Mouse (Mus musculus) embryonic facial prominence, embryonic 13.5 days (tissue): ENCODE measurements around the gene Arhgef28. TPM values are rescaled to one million over a fixed set of nuclear protein-coding genes. Genes with fewer than 3 reads are reported as not detected.

Source experiments
- ATAC-seq: fragments of 200-750 bp; cut with Nextera tagmentation; 2 replicates; pipeline ENCODE4 v1.8.0; 2017; ENCODE audit warnings: low read depth; ENCODE audit not compliant: insufficient number of reproducible peaks, insufficient read depth, low FRiP score, low TSS enrichment
- H3K27ac ChIP-seq: fragments of 300-500 bp; sonication (generic); 2 replicates; pipeline ENCODE4 v1.5.1; 2015; ENCODE audit warnings: moderate library complexity, mild to moderate bottlenecking, inconsistent platforms
- H3K27me3 ChIP-seq: fragments of 300-500 bp; sonication (generic); 2 replicates; pipeline ENCODE4 v1.6.1; 2015; ENCODE audit warnings: mild to moderate bottlenecking, inconsistent platforms
- H3K36me3 ChIP-seq: fragments of 300-500 bp; sonication (generic); 2 replicates; pipeline ENCODE4 v1.6.1; 2015; ENCODE audit warnings: mild to moderate bottlenecking, inconsistent platforms
- H3K4me1 ChIP-seq: fragments of 300-500 bp; sonication (generic); 2 replicates; pipeline ENCODE4 v1.6.1; 2015; ENCODE audit warnings: inconsistent platforms
- H3K4me2 ChIP-seq: fragments of 300-500 bp; sonication (generic); 2 replicates; pipeline ENCODE4 v1.6.1; 2015; ENCODE audit warnings: moderate library complexity, mild to moderate bottlenecking, inconsistent platforms
- H3K4me3 ChIP-seq: fragments of 300-500 bp; sonication (generic); 2 replicates; pipeline ENCODE4 v1.5.1; 2015; ENCODE audit warnings: mild to moderate bottlenecking, inconsistent platforms
- H3K9ac ChIP-seq: fragments of 300-500 bp; sonication (generic); 2 replicates; pipeline ENCODE4 v1.6.1; 2015; ENCODE audit warnings: mild to moderate bottlenecking, inconsistent platforms
- H3K9me3 ChIP-seq: fragments of 300-500 bp; sonication (generic); 2 replicates; pipeline ENCODE4 v1.6.1; 2016; ENCODE audit warnings: inconsistent platforms
- WGBS: fragments of 180-500 bp; shearing (Covaris S2); methylation state at CpG from one replicate; pipeline ENCODE4 v1.1.7; 2015; ENCODE audit warnings: mixed read lengths; 5-methylcytosine and 5-hydroxymethylcytosine counted together
- polyA plus RNA-seq: library from polyadenylated mRNA; unstranded; fragments of >200 nt; fragmentation: Nextera tagmentation; extraction: Ambion mirVana; gene quantifications from 2 replicates; pipeline ENCODE4 v1.2.1, GENCODE M21; 2015

Arhgef28 gene
- polyA plus RNA-seq, 1 experiment from 2014 or later, result 12.9 TPM

DNA sequence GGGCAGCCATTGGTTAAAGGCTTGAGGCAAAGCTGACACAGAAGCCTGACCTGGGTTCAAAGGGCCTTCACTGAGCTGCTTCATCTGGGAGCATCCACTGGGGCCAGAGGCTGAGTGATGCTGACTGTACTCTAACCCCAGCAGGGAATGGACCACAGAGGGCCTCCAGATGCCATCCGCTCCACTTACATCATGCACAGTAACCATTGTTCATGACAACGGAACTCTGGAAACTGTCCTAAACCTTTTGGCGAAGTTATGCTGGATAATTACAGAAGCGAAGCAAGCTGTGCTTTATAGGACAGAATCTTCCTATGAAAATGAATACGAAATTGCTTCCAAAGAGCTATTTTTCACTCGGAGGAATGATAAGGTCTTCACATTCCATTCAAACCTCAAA, 219.5 kb downstream of the Arhgef28 start:
- Histone ChIP-seq H3K27me3 (no peaks in the 10 kb centered on the region), H3K9ac (no peak overlapping the region), H3K36me3 (no peaks in the 10 kb centered on the region), H3K4me3 (no peak overlapping the region), H3K27ac (no peak overlapping the region), H3K4me2 (no peak overlapping the region), H3K9me3 (no peaks in the 10 kb centered on the region), H3K4me1 (peaks cover 3% of the 10 kb centered on the region)
- no peak for ATAC-seq
- WGBS, result 78% methylated on average over 6 of the region's 6 CpGs

DNA sequence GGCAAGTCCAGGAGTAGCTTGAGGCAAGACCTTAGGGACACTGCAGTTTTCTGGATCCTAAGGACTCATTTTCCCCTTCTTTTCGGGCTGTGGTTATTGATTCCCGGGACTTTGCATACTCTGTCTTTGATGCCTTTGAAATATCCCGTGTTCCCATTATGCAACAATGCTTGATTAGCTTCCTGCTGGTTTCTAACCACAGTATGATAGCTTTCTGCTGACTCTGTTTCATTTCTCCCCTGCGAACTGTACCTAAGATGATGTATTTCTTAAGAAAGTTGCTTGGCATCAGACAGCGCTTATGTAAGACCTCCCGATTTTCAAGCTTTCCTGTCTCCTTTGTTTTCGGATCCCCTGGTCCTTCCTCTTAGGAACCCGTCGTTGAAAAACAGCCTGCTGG, 229.1 kb downstream of the Arhgef28 start:
- Histone ChIP-seq H3K27me3 (no peaks in the 10 kb centered on the region), H3K4me3 (no peak overlapping the region), H3K36me3 (peaks cover 2% of the 10 kb centered on the region; the same call in 1 of the 2 replicates), H3K4me1 (peaks cover 5% of the 10 kb centered on the region), H3K9ac (no peak overlapping the region), H3K27ac (no peak overlapping the region), H3K9me3 (no peaks in the 10 kb centered on the region), H3K4me2 (no peak overlapping the region)
- 87% methylated on average over 9 of the region's 9 CpGs for WGBS
- ATAC-seq, result no peak

DNA sequence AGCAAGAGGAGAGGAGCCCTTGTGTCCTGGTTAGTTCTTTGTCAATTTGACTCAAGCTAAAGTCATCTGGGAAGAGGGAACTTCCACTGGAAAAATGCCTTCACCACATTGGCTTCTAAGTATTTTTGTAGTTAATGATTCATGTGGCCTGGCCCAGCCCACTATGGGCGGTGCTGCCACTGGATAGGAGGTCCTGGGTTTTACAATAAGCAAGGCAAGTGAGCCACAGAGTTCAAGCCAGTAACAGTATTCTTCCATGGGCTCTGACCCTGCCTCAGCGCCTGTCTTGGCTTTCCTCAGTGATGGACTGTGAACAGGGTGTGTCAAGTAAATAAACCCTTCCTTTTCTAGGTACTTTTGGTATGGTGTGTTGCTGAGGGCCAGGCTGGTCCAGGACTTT, 229.6 kb downstream of the Arhgef28 start:
- Histone ChIP-seq H3K4me1 (peaks cover 1% of the 10 kb centered on the region), H3K27ac (no peak overlapping the region), H3K4me2 (no peak overlapping the region), H3K4me3 (no peak overlapping the region), H3K36me3 (peaks cover 2% of the 10 kb centered on the region; the same call in 1 of the 2 replicates), H3K9ac (no peak overlapping the region), H3K9me3 (no peaks in the 10 kb centered on the region), H3K27me3 (no peaks in the 10 kb centered on the region)
- WGBS, result 86% methylated on average over 2 of the region's 2 CpGs
- no peak for ATAC-seq

DNA sequence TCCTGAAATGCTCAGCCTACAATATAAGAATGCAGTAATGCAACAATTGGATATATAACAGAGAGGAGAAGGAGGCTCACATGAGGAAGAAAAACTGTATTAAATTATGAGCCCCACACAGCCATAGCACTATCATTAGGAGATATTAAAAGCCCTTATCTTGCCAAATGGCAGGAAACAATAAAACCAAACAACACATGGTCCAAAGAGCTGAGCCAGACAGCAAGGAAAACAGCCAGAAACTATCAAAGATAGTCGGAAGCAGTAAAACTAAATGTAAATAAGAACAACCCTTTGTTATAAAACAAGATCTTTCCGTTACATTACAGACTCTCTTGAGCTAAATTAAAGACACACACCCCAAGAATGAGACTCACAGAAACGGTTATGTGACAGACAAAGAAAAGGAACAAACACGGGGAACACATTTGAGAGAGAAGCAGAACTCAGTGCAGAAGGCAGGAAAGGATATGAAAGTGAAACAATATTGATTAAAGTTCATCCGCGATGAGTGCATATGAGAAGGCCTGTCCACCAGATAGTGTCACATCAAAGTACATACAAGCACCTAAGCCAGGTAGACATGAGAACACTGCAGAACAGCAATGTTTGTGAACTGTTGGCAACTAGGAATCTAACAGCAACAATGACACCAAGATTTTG, 231.6 kb downstream of the Arhgef28 start:
- Histone ChIP-seq H3K4me2 (no peak overlapping the region), H3K4me1 (no peaks in the 10 kb centered on the region), H3K9me3 (no peaks in the 10 kb centered on the region), H3K27me3 (no peaks in the 10 kb centered on the region), H3K4me3 (no peak overlapping the region), H3K36me3 (peaks cover 2% of the 10 kb centered on the region; the same call in 1 of the 2 replicates), H3K27ac (no peak overlapping the region), H3K9ac (no peak overlapping the region)
- 67% methylated on average over 6 of the region's 6 CpGs for WGBS
- no peak for ATAC-seq

DNA sequence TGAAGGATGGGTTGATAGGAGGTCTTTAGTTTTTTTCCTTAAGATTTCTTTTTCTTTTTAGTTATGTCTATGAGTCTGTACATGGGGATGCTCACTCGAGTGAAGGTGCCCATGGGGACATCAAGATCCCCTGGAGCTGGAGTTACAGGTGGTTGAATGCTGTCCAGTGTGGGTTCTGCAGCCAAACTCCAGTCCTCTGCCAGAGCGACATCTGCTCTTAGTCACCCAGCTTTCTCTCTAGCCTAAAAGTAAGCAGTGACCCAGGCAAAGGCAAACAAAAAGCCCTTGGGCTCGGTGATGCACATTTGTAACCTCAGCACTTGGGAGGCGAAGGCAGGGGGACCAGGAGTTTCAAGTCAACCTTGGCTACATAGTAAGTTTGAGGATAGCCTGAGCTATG, 232.3 kb downstream of the Arhgef28 start:
- H3K36me3 ChIP-seq, result peaks cover 2% of the 10 kb centered on the region; the same call in 1 of the 2 replicates
- H3K27ac ChIP-seq, result no peak overlapping the region
- H3K9me3 ChIP-seq, result no peaks in the 10 kb centered on the region
- WGBS, result 74% methylated on average over 4 of the region's 4 CpGs
- H3K4me1 ChIP-seq, result no peaks in the 10 kb centered on the region
- no peaks in the 10 kb centered on the region for H3K27me3 ChIP-seq
- no peak for ATAC-seq
- no peak overlapping the region for H3K9ac ChIP-seq
- H3K4me2 ChIP-seq, result no peak overlapping the region
- H3K4me3 ChIP-seq, result no peak overlapping the region

DNA sequence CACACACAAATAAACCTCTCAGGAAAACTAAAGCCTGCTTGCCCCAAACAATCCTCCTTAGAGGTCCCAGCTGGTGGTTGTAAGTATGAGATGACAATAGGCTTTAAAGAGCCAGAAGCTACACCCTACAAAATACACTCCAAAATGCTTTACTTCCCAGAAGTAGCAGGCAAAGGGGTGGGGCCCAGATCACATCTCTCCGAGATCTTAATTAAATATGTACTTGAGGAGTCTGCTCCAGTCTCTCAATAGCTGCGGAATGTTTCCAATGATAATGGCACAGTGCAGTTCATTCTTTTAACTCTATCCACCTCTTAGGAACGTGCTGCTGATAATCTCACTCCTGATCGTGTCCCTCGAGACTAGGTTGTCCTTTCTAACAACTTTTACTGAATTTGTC, 240.2 kb downstream of the Arhgef28 start:
- ATAC-seq, result no peak
- no peaks in the 10 kb centered on the region for H3K36me3 ChIP-seq
- WGBS, result 60% methylated on average over 5 of the region's 5 CpGs

DNA sequence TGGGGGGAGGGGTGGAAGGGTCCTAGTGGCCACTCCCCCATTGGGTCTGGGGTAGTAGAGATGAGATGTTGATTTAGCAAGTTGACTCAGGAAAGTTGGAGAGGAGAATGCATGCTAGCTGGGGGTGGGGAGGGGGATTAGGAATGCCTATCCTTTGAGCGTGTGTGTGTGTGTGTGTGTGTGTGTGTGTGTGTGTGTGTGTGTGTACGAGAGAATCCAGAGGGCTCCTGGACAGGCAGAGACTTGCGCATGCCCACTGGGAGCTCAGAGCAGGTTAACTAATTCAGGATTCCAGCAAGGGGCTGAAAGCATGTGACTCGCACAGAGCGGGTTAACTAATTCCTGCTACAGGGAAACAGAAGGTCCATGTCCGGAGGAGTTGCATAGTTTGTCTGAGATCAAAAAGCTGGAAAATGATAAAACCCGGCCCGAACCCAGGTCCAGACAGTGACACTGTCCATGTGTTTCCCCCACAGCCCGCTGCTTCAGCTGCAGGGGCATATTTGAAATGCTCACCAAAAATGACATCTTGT, 241.3 kb downstream of the Arhgef28 start:
- no peaks in the 10 kb centered on the region for H3K9me3 ChIP-seq
- no peak overlapping the region for H3K4me2 ChIP-seq
- H3K4me1 ChIP-seq, result peaks cover 3% of the 10 kb centered on the region; the same call in 1 of the 2 replicates
- H3K36me3 ChIP-seq, result no peaks in the 10 kb centered on the region
- no peak for ATAC-seq
- H3K27ac ChIP-seq, result no peak overlapping the region
- H3K9ac ChIP-seq, result no peak overlapping the region
- no peaks in the 10 kb centered on the region for H3K27me3 ChIP-seq
- whole genome bisulfite sequencing, result 47% methylated on average over 9 of the region's 9 CpGs
- H3K4me3 ChIP-seq, result no peak overlapping the region

More for the DNA sequence above, 240.2 kb downstream of the Arhgef28 start:
- H3K4me3 ChIP-seq, result no peak overlapping the region
- no peak overlapping the region for H3K4me2 ChIP-seq
- no peaks in the 10 kb centered on the region for H3K9me3 ChIP-seq
- H3K4me1 ChIP-seq, result peaks cover 3% of the 10 kb centered on the region; the same call in 1 of the 2 replicates
- no peak overlapping the region for H3K9ac ChIP-seq
- no peak overlapping the region for H3K27ac ChIP-seq
- no peaks in the 10 kb centered on the region for H3K27me3 ChIP-seq

DNA sequence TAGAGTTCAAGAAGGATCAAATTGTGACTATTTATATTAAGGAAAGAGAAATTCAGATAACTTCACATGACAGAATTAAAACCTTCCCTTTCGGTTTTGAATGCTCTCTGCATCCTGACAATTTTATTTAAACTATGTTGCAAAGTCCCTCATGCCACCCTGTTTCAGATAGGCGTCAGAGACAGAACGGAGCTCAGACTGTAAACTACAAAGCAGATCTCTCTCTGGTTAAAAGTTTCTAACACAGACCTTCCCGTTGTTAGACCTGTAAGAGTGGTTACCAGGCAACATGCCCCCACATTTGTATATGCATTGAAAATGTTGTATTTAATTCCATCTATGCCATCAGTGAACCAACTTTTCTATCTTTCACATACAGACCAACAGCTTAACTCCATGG, 246.1 kb downstream of the Arhgef28 start:
- 79% methylated on average over 4 of the region's 4 CpGs for WGBS
- Histone ChIP-seq H3K4me2 (no peak overlapping the region), H3K4me1 (peaks cover 12% of the 10 kb centered on the region), H3K9me3 (no peaks in the 10 kb centered on the region), H3K27me3 (no peaks in the 10 kb centered on the region), H3K27ac (no peak overlapping the region), H3K9ac (no peak overlapping the region), H3K36me3 (no peaks in the 10 kb centered on the region), H3K4me3 (no peak overlapping the region)
- no peak for ATAC-seq

DNA sequence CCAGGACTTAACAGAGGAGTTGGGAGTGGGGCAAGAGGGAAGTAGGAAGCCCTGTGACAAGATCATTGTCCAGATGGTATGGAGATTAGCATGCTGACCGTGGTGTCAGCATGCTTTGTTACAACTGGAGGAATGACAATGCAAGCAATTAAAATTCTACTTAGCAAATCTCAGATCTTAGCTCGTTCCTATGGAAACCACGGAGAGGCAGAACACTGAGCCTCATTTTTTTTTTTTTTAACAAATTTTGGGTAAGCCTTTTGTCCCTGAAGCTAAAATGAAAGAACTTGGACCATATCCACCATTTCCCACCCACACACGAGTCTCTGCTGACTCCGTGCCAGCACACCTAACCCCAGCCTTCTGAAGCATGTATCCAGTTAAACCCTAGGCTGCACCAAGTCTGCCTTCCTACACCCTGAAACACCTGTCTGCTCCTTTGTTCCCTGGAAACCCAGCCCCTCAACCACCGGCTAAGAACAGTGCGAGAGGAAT, 246.8 kb downstream of the Arhgef28 start:
- 0 out of 2 replicates have a peak, but pooled peaks have one; percentile 59 for ATAC-seq
- no peak overlapping the region for H3K4me2 ChIP-seq
- H3K9ac ChIP-seq, result no peak overlapping the region
- H3K4me3 ChIP-seq, result no peak overlapping the region
- no peaks in the 10 kb centered on the region for H3K36me3 ChIP-seq
- H3K4me1 ChIP-seq, result peaks cover 15% of the 10 kb centered on the region
- 40% methylated on average over 7 of the region's 7 CpGs for WGBS
- no peaks in the 10 kb centered on the region for H3K9me3 ChIP-seq
- H3K27ac ChIP-seq, result no peak overlapping the region
- no peaks in the 10 kb centered on the region for H3K27me3 ChIP-seq

DNA sequence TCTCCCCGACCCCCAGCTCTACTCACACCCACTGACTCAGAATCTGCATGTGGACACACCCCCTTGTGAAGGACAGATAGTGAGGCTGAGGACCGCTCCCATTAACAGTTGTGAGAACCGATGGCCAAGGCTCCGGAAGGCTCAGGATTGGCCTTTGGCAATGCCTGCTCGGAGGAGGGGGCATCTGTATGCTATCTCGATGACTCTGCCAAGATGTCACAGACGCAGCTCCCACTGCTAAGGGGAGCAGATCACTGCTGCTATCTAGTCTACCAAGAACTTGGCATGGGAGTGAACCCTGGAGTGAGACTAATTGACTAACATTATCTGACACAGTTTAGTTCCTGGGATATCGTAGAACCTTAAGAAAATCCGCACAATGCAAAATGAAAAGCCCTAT, 250.5 kb downstream of the Arhgef28 start:
- H3K27ac ChIP-seq, result no peak overlapping the region
- H3K4me3 ChIP-seq, result no peak overlapping the region
- ATAC-seq, result no peak
- peaks cover 4% of the 10 kb centered on the region for H3K36me3 ChIP-seq
- H3K9me3 ChIP-seq, result no peaks in the 10 kb centered on the region
- WGBS, result 66% methylated on average over 9 of the region's 9 CpGs
- no peaks in the 10 kb centered on the region for H3K27me3 ChIP-seq
- H3K4me1 ChIP-seq, result peaks cover 15% of the 10 kb centered on the region
- no peak overlapping the region for H3K4me2 ChIP-seq
- H3K9ac ChIP-seq, result no peak overlapping the region

DNA sequence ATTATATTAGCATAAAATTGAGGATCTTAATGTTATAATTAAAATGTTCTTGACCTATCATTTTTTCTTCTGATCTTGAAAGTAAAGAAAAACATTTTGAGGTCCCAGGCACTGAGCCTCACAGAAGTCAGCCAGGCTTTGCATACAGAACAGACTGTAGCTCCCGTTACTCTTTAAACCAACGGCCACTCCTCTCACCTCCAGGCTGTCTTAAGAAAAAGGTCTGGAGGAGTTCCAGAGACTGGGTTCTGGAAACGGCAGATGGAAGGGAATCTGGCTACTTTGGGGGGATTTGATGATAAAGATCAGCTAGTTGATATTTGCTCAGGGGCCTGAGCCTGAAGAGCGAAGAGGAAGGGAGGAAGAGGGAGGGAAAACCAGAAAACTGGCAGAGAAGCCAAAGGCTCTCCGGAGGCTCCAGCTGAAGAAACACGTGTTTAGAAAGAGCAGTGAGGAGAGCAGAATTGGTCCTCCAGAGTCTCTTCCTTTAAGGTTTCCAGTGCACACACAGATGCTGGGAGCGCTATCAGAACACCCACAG, 251.2 kb downstream of the Arhgef28 start:
- Histone ChIP-seq H3K4me2 (0 out of 2 replicates have a peak overlapping the region, but pooled peaks have one; percentile 11), H3K27ac (no peak overlapping the region), H3K36me3 (peaks cover 4% of the 10 kb centered on the region), H3K27me3 (no peaks in the 10 kb centered on the region), H3K4me1 (peaks cover 15% of the 10 kb centered on the region), H3K9me3 (no peaks in the 10 kb centered on the region), H3K4me3 (no peak overlapping the region), H3K9ac (no peak overlapping the region)
- 40% methylated on average over 7 of the region's 7 CpGs for whole genome bisulfite sequencing
- no peak for ATAC-seq

DNA sequence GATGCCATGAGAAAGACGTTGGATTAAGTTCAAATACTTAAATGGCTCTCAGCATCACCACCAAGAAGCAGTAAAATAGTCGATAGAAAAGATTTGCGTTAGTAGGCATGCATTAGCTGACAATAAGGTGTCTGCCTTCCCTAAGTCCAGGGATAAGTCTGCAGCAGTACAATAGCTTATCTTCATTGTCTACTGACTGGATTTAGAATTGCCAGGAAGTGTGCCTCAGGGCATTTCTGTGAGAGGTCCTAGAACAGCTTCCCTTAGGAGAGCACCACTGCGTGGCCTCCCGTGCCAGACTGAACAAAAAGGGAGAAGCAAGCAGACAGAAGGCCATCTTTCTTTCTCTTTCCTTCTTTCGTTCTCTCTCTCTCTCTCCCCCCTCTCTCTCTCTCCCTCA, 252.2 kb downstream of the Arhgef28 start:
- H3K36me3 ChIP-seq, result peaks cover 4% of the 10 kb centered on the region
- H3K9ac ChIP-seq, result no peak overlapping the region
- no peak overlapping the region for H3K27ac ChIP-seq
- H3K4me3 ChIP-seq, result no peak overlapping the region
- H3K4me1 ChIP-seq, result peaks cover 9% of the 10 kb centered on the region
- ATAC-seq, result no peak
- H3K9me3 ChIP-seq, result no peaks in the 10 kb centered on the region
- H3K4me2 ChIP-seq, result no peak overlapping the region
- H3K27me3 ChIP-seq, result no peaks in the 10 kb centered on the region
- 50% methylated on average over 6 of the region's 6 CpGs for WGBS
